Mouse (Mus musculus) lung, postnatal 4 days (tissue): ENCODE results near the gene Gnl3.

Experiments used
- DNase-seq, 2 experiments: peaks; one replicate each; pipeline ENCODE4 v3.0.0; 2021

Gnl3 gene

GRCm38 (mm10) chr14:31018860-31019291, at the start of gene Gnl3, which contains the start of gene Pbrm1:
Gnl3 (minus strand) TSS chr14:31019152.
Pbrm1 (plus strand) TSS chr14:31019138.
- DNase-seq: peak; percentile 98 to 99

- DNase-seq: peak in 1 of 2 experiments; percentile 41
These were observed 43.3 kb upstream of the Gnl3 start for GRCm38 (mm10) chr14:31062277-31062676.

GRCm38 (mm10) chr14:31045817-31046216, 26.9 kb upstream of the Gnl3 start:
- no peak for DNase-seq

GRCm38 (mm10) chr14:31045296-31045695, 26.3 kb upstream of the Gnl3 start:
- no peak for DNase-seq

- no peak for DNase-seq
These were observed 6.8 kb upstream of the Gnl3 start for GRCm38 (mm10) chr14:31025785-31026184.

GRCm38 (mm10) chr14:31022579-31022978, 3.6 kb upstream of the Gnl3 start:
- no peak for DNase-seq

GRCm38 (mm10) chr14:31019331-31020205, 616 bp upstream of the Gnl3 start:
- DNase-seq: peak; percentile 83 to 92

GRCm38 (mm10) chr14:31017854-31018253, 1.1 kb downstream of the Gnl3 start:
- DNase-seq: peak in 1 of 2 experiments; percentile 15

- DNase-seq: no peak
These were observed 2.9 kb downstream of the Gnl3 start for GRCm38 (mm10) chr14:31016063-31016462.

GRCm38 (mm10) chr14:31013928-31014327, 5.0 kb downstream of the Gnl3 start:
- no peak for DNase-seq

GRCm38 (mm10) chr14:31011588-31011987, 7.4 kb downstream of the Gnl3 start:
- DNase-seq: no peak

GRCm38 (mm10) chr14:31006779-31007178, 12.2 kb downstream of the Gnl3 start:
- no peak for DNase-seq

- no peak for DNase-seq
These were observed 14.4 kb downstream of the Gnl3 start for GRCm38 (mm10) chr14:31004527-31004926.

GRCm38 (mm10) chr14:31001307-31002205, 17.4 kb downstream of the Gnl3 start, which contains the start of the genes Glt8d1 and Spcs1:
Glt8d1 (plus strand) TSS chr14:31001400.
Spcs1 (minus strand) TSS chr14:31001672.
- peak; percentile 89 to 90 for DNase-seq

GRCm38 (mm10) chr14:31000816-31001306, 18.1 kb downstream of the Gnl3 start:
- no peak for DNase-seq

- no peak for DNase-seq
These were observed 18.6 kb downstream of the Gnl3 start for GRCm38 (mm10) chr14:31000356-31000755.

- no peak for DNase-seq
These were observed 22.5 kb downstream of the Gnl3 start for GRCm38 (mm10) chr14:30996417-30996816.

GRCm38 (mm10) chr14:30976222-30976621, 42.7 kb downstream of the Gnl3 start:
- DNase-seq: no peak

GRCm38 (mm10) chr14:30974204-30974603, 44.7 kb downstream of the Gnl3 start:
- DNase-seq: peak; percentile 34 to 44
